Mouse (Mus musculus) CH12.LX (cell line): Measurements from ENCODE around the gene H2-M11.

ENCODE experiments used
- CHD2 ChIP-seq: IDR thresholded peaks from 2 replicates; pipeline ENCODE4 v1.6.1; 2011; ENCODE audit warnings: low read length, improper control_type of control experiment
- CTCF ChIP-seq, 2 experiments: IDR thresholded peaks in 1 of 2; conservative IDR thresholded peaks in 1 of 2; 2 replicates each; pipeline ENCODE4 v1.5.1; 2011 to 2012; ENCODE audit warnings: low read depth in 2 of 2, low read length in 2 of 2, improper control_type of control experiment in 1 of 2, inconsistent platforms in 1 of 2, mild to moderate bottlenecking in 1 of 2, moderate library complexity in 1 of 2
- MAX ChIP-seq: IDR thresholded peaks from 2 replicates; pipeline ENCODE4 v1.6.1; 2011; ENCODE audit warnings: low read length, improper control_type of control experiment
- NRF1 ChIP-seq: IDR thresholded peaks from 2 replicates; pipeline ENCODE4 v1.6.1; 2014; ENCODE audit warnings: low read depth, mild to moderate bottlenecking, inconsistent platforms, low read length, improper control_type of control experiment, moderate library complexity
- PAX5 ChIP-seq: IDR thresholded peaks from 2 replicates; pipeline ENCODE4 v1.6.1; 2012; ENCODE audit warnings: low read length, inconsistent platforms, mixed read lengths
- POLR2A ChIP-seq: IDR thresholded peaks from 2 replicates; pipeline ENCODE4 v1.6.1; 2011; ENCODE audit warnings: low read depth, mild to moderate bottlenecking, improper control_type of control experiment, low read length
- TBP ChIP-seq: conservative IDR thresholded peaks from 2 replicates; pipeline ENCODE4 v1.6.1; 2011; ENCODE audit warnings: low read depth, low read length, improper control_type of control experiment
- TCF12 ChIP-seq: IDR thresholded peaks from 2 replicates; pipeline ENCODE4 v1.6.1; 2014; ENCODE audit warnings: low read depth, mild to moderate bottlenecking, inconsistent platforms, low read length, improper control_type of control experiment
- USF1 ChIP-seq: IDR thresholded peaks from 2 replicates; pipeline ENCODE4 v1.6.1; 2014; ENCODE audit warnings: low read depth, mild to moderate bottlenecking, inconsistent platforms, low read length, improper control_type of control experiment
- ZMIZ1 ChIP-seq: IDR thresholded peaks from 2 replicates; pipeline ENCODE4 v1.6.1; 2012; ENCODE audit warnings: low read depth, mild to moderate bottlenecking, inconsistent platforms, low read length, improper control_type of control experiment

DNA sequence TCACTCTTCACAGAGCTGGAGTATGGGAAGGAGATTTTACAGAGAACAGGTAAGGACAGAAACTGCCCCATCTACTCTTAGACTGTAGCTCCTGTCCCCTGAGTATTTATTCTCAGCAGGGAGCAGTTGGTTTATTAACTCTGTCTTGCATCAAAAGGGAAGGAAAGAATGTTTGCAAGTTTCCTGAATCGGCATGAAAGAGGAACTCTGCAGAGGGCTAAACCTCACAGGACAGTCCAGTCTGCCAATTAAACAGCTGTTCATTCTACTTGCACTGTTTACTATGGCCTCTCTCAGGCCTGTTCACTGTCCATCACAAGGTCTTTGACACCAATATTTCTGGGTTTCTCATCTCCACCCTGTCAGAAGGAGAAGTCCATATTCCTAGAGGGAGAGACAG, 46.4 kb upstream of the H2-M11 start:
- no peak for TF ChIP-seq CHD2
- TF ChIP-seq NRF1 = no peak
- no peak for TF ChIP-seq MAX
- TF ChIP-seq USF1 = no peak
- no peak for TF ChIP-seq TBP
- TF ChIP-seq ZMIZ1 = no peak
- no peak for TF ChIP-seq POLR2A
- no peak for TF ChIP-seq TCF12
- TF ChIP-seq PAX5 = no peak
- TF ChIP-seq CTCF (conservative IDR thresholded peaks at IDR 0.05 in 1 of 2, IDR thresholded peaks at IDR 0.05 in 1 of 2; ENCODE audit: low read depth in 2 of 2, low read length in 2 of 2) = no peak
